Comparison of ENCODE assay signal across 10 mouse cellular contexts in the genomic region with DNA sequence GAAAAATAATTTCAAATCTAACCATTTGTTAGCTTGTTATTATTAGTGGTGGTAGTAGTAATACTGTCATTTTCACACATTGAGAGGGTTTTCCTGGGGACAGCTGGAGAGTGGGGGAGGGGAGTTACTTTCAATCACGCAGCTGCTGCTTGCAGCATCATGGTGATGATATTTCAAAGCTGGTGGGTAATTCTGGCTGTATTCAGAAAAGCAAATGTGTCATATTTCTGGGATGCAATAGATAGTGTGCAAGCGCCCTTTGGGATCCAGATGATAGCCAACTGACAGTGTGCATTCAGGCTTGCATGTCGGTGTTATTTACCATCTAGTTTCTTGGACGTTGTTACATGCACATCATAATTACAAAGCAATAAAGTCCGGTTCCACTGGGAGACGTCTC. TPM values are rescaled to one million over a fixed set of nuclear protein-coding genes. Genes with fewer than 3 reads are reported as not detected.
A peak's percentile ranks its signal among the peaks of the same experiment; 100 is the strongest.
DNase-seq lines count a peak whose midpoint lies in the region; ATAC-seq and TF ChIP-seq lines count a peak whose summit lies in the region.
"Had no signal": no experiment of that assay in that cellular context is flagged by ENCODE, and none has a peak within 500 bp of the region (broad histone marks: within the 10 kb centered on the region; RNA-seq: fewer than 3 reads in every experiment).

No protein-coding gene starts in this region.

- H3K79me2 ChIP-seq in heart, adult 2 months (replicated peaks; ENCODE audit: control insufficient read depth, insufficient read depth, low read length): peaks cover 4% of the 10 kb centered on the region; the same call in 1 of the 2 replicates

- peaks cover 2% of the 10 kb centered on the region for H3K4me1 ChIP-seq in heart, adult 2 months (ENCODE audit: control insufficient read depth, insufficient read depth, low read length)
- peaks cover 3% of the 10 kb centered on the region; the same call in 1 of the 2 replicates for H3K4me1 ChIP-seq in embryonic facial prominence, embryonic 14.5 days (ENCODE audit: control insufficient read depth, insufficient read depth, low read length)
- H3K4me1 ChIP-seq in hindbrain, embryonic 16.5 days (ENCODE audit: control insufficient read depth, insufficient read depth, low read depth, low read length): peaks cover 18% of the 10 kb centered on the region

- no peaks in the 10 kb centered on the region for H3K27me3 ChIP-seq in heart, adult 2 months (ENCODE audit: control insufficient read depth, insufficient read depth, low read length)
- no peaks in the 10 kb centered on the region for H3K27me3 ChIP-seq in embryonic facial prominence, embryonic 14.5 days (replicated peaks; ENCODE audit: control insufficient read depth, insufficient read depth, low read length)
- H3K27me3 ChIP-seq in hindbrain, embryonic 16.5 days (replicated peaks; ENCODE audit: control insufficient read depth, insufficient read depth, low read length): no peaks in the 10 kb centered on the region
- H3K27me3 ChIP-seq: CH12.LX had no signal

- no peak for TF ChIP-seq POLR2A in heart, adult 2 months (IDR thresholded peaks at IDR 0.05; ENCODE audit: insufficient read depth, low read depth, low read length)

- DNase-seq in heart, postnatal 4 days: peak; percentile 9
- DNase-seq in heart, adult 2 months: no peak
- peak; percentile 71 for DNase-seq in embryonic facial prominence, embryonic 14.5 days (ENCODE audit: low spot score)
- peak; percentile 22 for DNase-seq in neural tube, embryonic 10.5 days (ENCODE audit: extremely low spot score, low spot score)
- no peak for DNase-seq in cerebellum, adult 9-11 months
- no peak for DNase-seq in urinary bladder, postnatal 4 days (ENCODE audit: low spot score in 2 of 2)
- no peak for DNase-seq in liver

- ATAC-seq in embryonic facial prominence, embryonic 14.5 days (ENCODE audit: low read depth): no peak
- no peak for ATAC-seq in hindbrain, embryonic 16.5 days

- H3K36me3 ChIP-seq in heart, adult 2 months (ENCODE audit: control insufficient read depth, insufficient read depth, low read length): peaks cover 4% of the 10 kb centered on the region; the same call in 1 of the 2 replicates
- no peaks in the 10 kb centered on the region for H3K36me3 ChIP-seq in embryonic facial prominence, embryonic 14.5 days (ENCODE audit: control insufficient read depth, insufficient read depth, low read length)
- no peaks in the 10 kb centered on the region for H3K36me3 ChIP-seq in hindbrain, embryonic 16.5 days (ENCODE audit: control insufficient read depth, insufficient read depth, low read length)

- TF ChIP-seq EP300 in heart, adult 2 months (IDR thresholded peaks at IDR 0.05; ENCODE audit: insufficient read depth, low read depth, low read length): no peak

- 71% methylated on average over 6 of the region's 6 CpGs for WGBS in heart, adult 2 months
- 56% methylated on average over 6 of the region's 6 CpGs for WGBS in embryonic facial prominence, embryonic 14.5 days
- 30% methylated on average over 6 of the region's 6 CpGs for WGBS in hindbrain, embryonic 16.5 days

- H3K4me2 ChIP-seq in embryonic facial prominence, embryonic 14.5 days (ENCODE audit: low read depth, low read length): no peak overlapping the region
- peak overlapping the region; percentile 48 for H3K4me2 ChIP-seq in hindbrain, embryonic 16.5 days (ENCODE audit: low read length)

- TF ChIP-seq CTCF in heart, adult 2 months (IDR thresholded peaks at IDR 0.05): no peak

- H3K27ac ChIP-seq in heart, adult 2 months: no peak overlapping the region
- H3K27ac ChIP-seq in embryonic facial prominence, embryonic 14.5 days (replicated peaks; ENCODE audit: low read depth, low read length): no peak overlapping the region
- H3K27ac ChIP-seq in hindbrain, embryonic 16.5 days (ENCODE audit: low read depth, low read length): no peak overlapping the region; the same call in 1 of the 2 replicates

- no peak overlapping the region for H3K4me3 ChIP-seq in heart, adult 2 months
- no peak overlapping the region for H3K4me3 ChIP-seq in embryonic facial prominence, embryonic 14.5 days (ENCODE audit: low read depth, low read length)
- no peak overlapping the region for H3K4me3 ChIP-seq in hindbrain, embryonic 16.5 days (ENCODE audit: low read length)

- no peak overlapping the region for H3K9ac ChIP-seq in heart, adult 2 months (ENCODE audit: low read depth, low read length)
- H3K9ac ChIP-seq in embryonic facial prominence, embryonic 14.5 days (ENCODE audit: low read depth, low read length): no peak overlapping the region
- H3K9ac ChIP-seq in hindbrain, embryonic 16.5 days (ENCODE audit: low read depth, low read length): peak overlapping the region; percentile 31; the same call in 1 of the 2 replicates

- intact Hi-C loops in heart, adult 2 months (cut with DNase I): no loop called here

- H3K9me3 ChIP-seq in embryonic facial prominence, embryonic 14.5 days (ENCODE audit: control insufficient read depth, low read length): no peaks in the 10 kb centered on the region
- H3K9me3 ChIP-seq in hindbrain, embryonic 16.5 days (ENCODE audit: control insufficient read depth, low read length): no peaks in the 10 kb centered on the region

RNA-seq across cellular contexts. Expression of gene Rhbdd1, which starts 4.2 kb away (rescaled TPM):
- total RNA-seq in heart, postnatal 4 days (2021): 10 to 100 TPM; 11.6 to 11.8 TPM
- total RNA-seq in heart, adult 2 months (2021): 10 to 100 TPM; 11.2 to 11.3 TPM
- polyA plus RNA-seq in heart, adult 2 months (2012; rRNA removed): 10.7 and 14.0 TPM in 2 replicates
- 6.7 and 6.8 TPM in 2 replicates for polyA plus RNA-seq in embryonic facial prominence, embryonic 14.5 days (2014; fragmentation: Nextera tagmentation; extraction: Ambion mirVana)
- 3.8 and 4.5 TPM in 2 replicates for polyA plus RNA-seq in hindbrain, embryonic 16.5 days (2015; fragmentation: Nextera tagmentation; extraction: Ambion mirVana)

RNA-seq across cellular contexts. Expression of gene Irs1, which starts 29.2 kb away (rescaled TPM):
- total RNA-seq in heart, postnatal 4 days (2021): 10 to 100 TPM; 39.4 to 43.1 TPM
- total RNA-seq in heart, adult 2 months (2021): 10 to 100 TPM; 39.9 to 50.0 TPM
- polyA plus RNA-seq in heart, adult 2 months (2012; rRNA removed): 10.5 and 15.4 TPM in 2 replicates
- 14.8 and 16.1 TPM in 2 replicates for polyA plus RNA-seq in embryonic facial prominence, embryonic 14.5 days (2014; fragmentation: Nextera tagmentation; extraction: Ambion mirVana)
- 7.2 and 9.6 TPM in 2 replicates for polyA plus RNA-seq in hindbrain, embryonic 16.5 days (2015; fragmentation: Nextera tagmentation; extraction: Ambion mirVana)
- total RNA-seq: CH12.LX; granulocyte monocyte progenitor cell, adult 5-6 weeks had no signal

Comparison
In these comparisons a context has a peak if more than half of its experiments do, and no peak if none do; other contexts are left out.
1. DNase-seq: peak in heart, postnatal 4 days (single experiment), embryonic facial prominence, embryonic 14.5 days (single experiment) and neural tube, embryonic 10.5 days (single experiment); none in heart, adult 2 months (0 of 2), cerebellum, adult 9-11 months (single experiment), urinary bladder, postnatal 4 days (0 of 2) and liver (single experiment).